Mouse (Mus musculus) bone marrow macrophage, adult 2 months (primary cell): ENCODE data around the gene Cd40.

Source experiments
- CTCF ChIP-seq: IDR thresholded peaks from 2 replicates; pipeline ENCODE4 v1.5.1; 2012; ENCODE audit warnings: low read depth, mild to moderate bottlenecking, low read length, moderate library complexity
- POLR2A ChIP-seq: IDR thresholded peaks from 2 replicates; pipeline ENCODE4 v1.6.1; 2012; ENCODE audit warnings: mild to moderate bottlenecking, low read depth, low read length, borderline replicate concordance

DNA sequence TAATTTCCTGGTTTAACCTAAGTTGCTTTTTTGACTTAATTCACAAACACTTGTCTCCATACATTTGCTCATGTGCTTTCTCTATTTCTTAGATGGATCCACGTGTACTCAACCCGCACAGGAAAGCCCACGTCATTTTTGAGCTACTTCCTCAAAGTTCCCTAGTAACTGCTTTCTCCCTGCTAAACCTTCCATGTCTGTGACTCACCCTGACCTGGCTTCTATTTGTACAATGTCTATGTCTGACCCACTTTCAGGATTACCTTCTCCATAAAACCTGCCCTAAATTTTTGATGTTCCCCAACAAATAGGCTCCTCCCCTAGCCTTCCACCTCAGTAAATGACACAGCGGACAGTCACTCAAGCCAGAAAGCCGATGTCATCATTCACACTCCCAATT is 40.5 kb upstream of the Cd40 start:
- TF ChIP-seq CTCF (no peak), POLR2A (no peak)
